Mouse (Mus musculus) cortical plate, adult 2 months (tissue): ENCODE data around the gene Btn2a2.

Experiments used
- CTCF ChIP-seq: fragments of 200-500 bp; IDR thresholded peaks from 2 replicates; pipeline ENCODE4 v1.5.1; 2011; ENCODE audit warnings: mild to moderate bottlenecking, control low read depth, low read length; ENCODE audit not compliant: insufficient read depth; ENCODE audit errors: extremely low read depth
- POLR2A ChIP-seq: fragments of 200-500 bp; IDR thresholded peaks from 2 replicates; pipeline ENCODE4 v1.6.1; 2011; ENCODE audit warnings: mild to moderate bottlenecking, low read length, control low read depth; ENCODE audit not compliant: insufficient read depth; ENCODE audit errors: extremely low read depth

GRCm38 (mm10) chr13:23524654-23525053 is 36.0 kb upstream of the Btn2a2 start:
- TF ChIP-seq POLR2A = no peak
- peak; percentile 93 for TF ChIP-seq CTCF
